Mouse (Mus musculus) left cerebral cortex, postnatal 14 days (tissue): ENCODE measurements around the gene Trappc3. TPM values are rescaled to one million over a fixed set of nuclear protein-coding genes. Genes with fewer than 3 reads are reported as not detected.

Experiments used
- DNase-seq, 2 experiments: peaks; one replicate each; pipeline ENCODE4 v3.0.0; 2021 to 2022; ENCODE audit warnings: low spot score in 2 of 2, mixed read lengths in 1 of 2
- intact Hi-C: fragments of 180-260 bp; cut with DNase I; formaldehyde crosslinking; loops from one replicate; pipeline ENCODE4 v1.15.1; 2025
- total RNA-seq, 2 experiments: library from RNA; stranded (reverse); gene quantifications; 2 replicates each; pipeline ENCODE4 v1.2.3; 2021

Trappc3 gene
- total RNA-seq, 2 experiments from 2014 or later: 82.0 to 85.4 TPM

DNA sequence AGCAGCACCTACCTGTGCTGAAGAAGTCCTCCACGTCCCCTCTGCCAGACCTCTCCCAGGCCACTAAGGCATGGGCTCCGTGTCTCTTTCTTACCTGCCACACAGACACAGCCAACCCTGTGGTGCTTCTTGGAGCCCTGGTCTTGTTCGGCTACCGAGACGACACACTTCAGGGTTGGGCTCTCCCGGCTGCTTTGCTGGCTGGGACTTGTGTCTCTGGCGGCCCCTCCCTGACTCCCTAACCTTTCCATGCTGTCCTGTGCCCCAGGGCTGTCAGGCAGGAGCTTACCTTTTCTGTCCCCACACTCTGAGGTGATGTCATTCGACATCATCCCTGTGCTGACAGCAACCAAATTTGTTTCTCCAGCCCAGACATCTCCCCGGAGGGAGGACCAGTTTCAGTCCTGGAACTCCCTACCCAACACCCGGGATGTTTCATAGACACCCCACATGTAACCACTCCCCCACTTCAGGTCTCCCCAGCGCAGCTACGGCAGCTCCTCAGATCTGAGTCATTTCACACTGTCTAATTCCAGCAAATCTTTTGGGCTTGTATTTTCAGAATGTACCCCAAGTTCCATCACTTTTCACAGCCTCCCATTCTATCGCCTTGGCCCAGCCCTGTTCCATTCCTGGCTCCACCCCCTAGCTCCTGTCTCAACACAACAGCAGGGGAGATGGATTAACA, 15.8 kb upstream of the Trappc3 start:
- peak; percentile 51 to 70 for DNase-seq
- intact Hi-C loops: no loop called here

- no peak for DNase-seq
- intact Hi-C loops: no loop called here
These were observed 13.8 kb upstream of the Trappc3 start for GRCm38 (mm10) chr4:126248261-126248868.

GRCm38 (mm10) chr4:126250659-126251058, 11.5 kb upstream of the Trappc3 start:
- no peak for DNase-seq
- intact Hi-C loops: no loop called here

DNA sequence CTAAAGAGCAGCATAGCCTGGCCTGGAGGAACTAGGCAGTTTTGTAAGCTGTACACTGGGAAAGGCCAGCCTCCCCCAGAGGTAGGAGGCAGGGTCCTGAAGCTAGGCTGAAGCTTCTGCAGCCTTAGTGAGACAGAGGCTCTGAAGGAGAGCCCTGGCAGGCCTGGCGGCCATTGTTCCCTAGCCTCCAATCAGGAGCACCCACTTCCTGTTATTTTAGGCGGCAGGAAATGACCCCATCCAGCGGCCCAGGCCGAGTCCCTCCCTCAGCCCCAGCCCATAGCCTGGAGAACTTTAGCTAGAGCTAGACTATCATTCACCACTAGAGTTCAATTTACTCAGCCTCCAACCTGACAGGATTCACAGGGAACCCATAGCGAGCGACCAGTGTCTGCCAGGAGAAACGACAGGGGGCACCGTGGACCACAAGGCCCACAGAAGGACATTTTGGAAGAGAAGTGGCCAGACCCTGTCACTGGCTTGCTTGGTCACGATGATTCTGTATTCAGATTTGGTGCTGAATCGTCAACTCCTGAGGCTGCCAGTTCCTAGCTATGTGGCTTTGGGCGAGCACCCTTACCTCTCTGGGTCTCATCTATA, 10.4 kb upstream of the Trappc3 start:
- no peak for DNase-seq
- intact Hi-C loops: no loop called here

DNA sequence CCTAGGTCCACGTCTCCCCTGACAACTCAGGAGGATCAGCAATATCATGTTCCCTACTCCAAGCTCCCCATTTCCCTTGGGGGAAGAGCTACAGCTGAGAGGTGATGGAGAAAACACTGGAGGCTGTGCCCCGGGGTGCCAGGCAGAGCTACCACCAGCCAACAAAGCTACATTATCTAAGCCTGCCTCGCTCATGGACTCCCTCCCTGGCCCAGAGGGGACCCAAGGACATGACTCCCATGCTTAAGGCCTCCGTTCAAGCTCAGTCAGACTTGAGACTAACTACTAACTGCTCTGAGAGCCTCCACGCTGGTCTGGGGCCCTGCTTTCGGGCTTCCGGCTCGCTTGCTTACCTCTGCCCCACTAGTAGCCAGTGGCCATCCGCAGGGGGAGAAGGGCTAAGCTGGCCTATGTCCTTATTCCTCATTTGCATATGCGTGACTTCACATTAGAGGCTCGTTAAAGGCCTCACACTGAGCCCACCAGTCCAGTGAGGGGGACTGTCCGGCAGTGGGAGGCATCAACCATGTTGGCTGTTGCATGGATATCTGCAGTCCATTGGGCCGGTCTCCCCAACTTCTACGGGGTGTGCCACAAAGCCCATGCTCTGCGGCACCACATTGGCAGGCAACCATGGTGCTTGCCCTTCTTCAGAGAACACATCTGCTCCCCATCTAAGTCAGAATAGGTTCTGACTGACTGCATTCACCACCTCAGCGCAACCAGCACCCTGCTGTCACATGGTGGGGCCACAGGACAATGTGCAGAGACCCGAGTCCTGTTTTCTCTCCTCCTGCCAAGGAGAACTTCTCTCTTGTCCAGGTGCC, 9.5 kb upstream of the Trappc3 start:
- DNase-seq: no peak
- intact Hi-C loops: no loop called here

DNA sequence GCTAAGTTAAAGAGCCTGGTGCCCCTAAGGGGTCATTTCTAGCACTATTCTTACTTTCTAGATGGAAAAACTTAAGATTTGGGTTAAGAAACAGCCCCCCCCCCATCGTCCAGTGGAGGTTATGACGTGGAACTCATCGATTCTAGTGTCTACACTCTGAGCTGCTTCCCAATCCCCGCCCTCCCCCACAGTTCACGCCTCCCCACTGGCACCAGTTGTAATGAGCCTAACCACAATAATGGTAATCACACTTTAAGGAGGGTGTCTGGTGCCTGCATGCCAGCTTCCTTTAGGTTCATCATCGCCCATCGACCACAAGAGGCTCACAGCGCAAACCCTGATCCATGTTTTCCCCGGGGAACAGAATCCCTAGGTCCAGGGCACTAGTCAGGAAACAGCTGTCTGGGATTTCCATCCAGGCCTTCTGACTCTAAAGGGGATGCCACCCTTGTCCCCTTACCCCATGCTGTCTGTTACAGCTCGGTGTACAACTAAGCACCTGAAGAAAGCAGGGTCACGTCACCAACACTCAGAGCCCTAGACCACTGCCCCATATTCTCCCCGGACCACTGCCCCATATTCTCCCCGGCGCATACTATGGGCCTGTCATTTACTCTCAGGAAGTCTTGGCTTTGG, 8.4 kb upstream of the Trappc3 start:
- intact Hi-C loops: no loop called here

GRCm38 (mm10) chr4:126254315-126255112, 7.6 kb upstream of the Trappc3 start:
- peak; percentile 73 to 82 for DNase-seq
- intact Hi-C loops: no loop called here

More for the DNA sequence above, 8.4 kb upstream of the Trappc3 start:
- DNase-seq: no peak

- DNase-seq: no peak
- intact Hi-C loops: no loop called here
These were observed 6.8 kb upstream of the Trappc3 start for GRCm38 (mm10) chr4:126255113-126256001.

DNA sequence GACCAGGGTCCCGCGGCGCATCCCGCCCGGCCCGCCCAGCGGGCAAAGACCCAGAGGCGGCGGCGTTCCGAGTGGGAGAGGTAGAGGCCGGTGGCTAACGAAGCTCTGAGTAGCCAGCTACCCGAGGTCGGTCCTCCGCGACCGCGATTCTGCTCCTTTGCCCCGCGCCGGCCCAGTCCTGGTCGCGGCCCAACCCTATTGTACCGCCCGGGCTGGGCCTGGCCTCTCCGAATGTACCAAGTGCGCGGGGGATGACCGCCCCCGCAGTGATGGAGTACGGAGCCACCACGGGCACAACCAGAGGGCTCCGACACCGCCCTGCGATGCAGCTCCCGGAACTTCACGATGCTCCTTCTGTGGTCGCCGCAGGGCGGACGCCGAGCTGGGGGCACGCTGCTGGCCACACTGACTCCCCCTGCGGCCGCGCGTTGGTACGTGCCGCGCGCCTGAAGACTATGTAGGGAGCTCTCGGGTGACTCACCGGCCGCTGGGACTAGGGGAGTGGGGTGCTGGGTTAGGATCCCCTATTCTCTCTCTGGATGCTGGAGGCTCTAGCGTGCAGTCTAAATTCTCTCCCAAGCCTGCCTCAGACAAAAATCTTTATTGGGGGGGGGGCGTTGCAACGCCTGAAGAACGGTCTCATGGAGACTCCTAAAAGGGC, 5.9 kb upstream of the Trappc3 start, which contains the start of gene Map7d1:
Gene Map7d1 (minus strand): TSS at position 213 of the 661 bp plus-strand sequence.
- peak; percentile 84 to 88 for DNase-seq
- intact Hi-C loops: no loop called here

GRCm38 (mm10) chr4:126256967-126257881, 4.9 kb upstream of the Trappc3 start:
- DNase-seq: no peak
- intact Hi-C loops: no loop called here

- intact Hi-C loops: no loop called here
- no peak for DNase-seq
These were observed 3.1 kb upstream of the Trappc3 start for GRCm38 (mm10) chr4:126259063-126259462.

GRCm38 (mm10) chr4:126259523-126260160, 2.5 kb upstream of the Trappc3 start:
- intact Hi-C loops: loop anchor here (5.0 kb wide), 2 partner anchors 77 to 172 kb away; no protein-coding TSS in a partner anchor
- no peak for DNase-seq

DNA sequence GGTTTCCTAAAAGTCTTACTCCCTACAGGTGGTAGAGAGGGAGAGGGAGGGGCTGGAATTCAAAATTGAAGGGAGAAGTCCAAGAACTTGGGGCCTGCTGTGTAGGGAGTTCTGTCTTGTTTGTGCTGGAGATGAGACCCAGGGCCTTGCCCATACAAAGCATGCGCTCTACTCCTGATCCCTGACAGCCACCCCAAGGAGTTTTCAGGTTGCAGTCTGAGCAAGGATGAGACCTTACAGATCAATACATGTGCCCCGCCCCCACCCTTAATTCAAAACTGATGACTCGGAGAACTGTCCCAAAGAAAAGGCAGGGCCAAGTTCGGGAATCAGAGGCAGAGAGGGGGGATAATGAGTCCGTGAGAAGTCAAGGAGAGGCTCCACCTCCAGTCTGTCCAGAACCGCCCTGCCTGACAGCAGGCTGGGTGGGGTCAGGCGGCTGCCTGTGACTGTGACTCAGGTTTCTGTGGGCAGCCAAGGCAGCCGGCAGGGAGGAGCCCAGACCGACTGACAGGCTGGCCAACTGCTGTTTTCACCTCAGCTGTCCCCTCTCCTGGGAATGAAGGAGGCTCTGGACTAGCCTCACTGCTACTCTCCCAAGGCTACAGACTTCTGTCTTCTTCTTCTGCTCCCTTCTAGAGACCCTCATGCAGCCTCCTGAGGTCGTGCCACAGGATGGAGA, 1.5 kb upstream of the Trappc3 start:
- intact Hi-C loops: loop anchor here (5.0 kb wide), 2 partner anchors 78 to 173 kb away; no protein-coding TSS in a partner anchor
- no peak for DNase-seq

DNA sequence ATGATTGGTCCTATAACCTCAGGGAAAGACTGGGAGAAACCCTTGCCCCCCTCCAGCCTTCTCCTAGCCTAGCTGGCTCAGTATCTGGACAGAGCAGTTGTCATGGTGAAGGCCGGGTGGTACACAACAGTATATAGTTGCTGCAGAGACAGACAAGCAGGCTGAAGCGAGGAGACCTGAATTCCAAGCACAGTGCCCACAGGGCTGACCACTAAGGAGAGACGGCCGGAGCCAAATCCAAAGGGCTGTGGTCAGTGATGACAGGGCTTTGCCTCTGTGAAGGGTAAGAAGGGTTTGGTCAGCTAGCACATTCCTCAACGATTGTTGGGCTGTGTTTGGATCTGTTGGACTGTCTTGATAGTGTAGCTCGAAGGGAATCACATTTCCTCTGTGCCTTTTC, 859 bp upstream of the Trappc3 start:
- no peak for DNase-seq
- intact Hi-C loops: loop anchor here (5.0 kb wide), 2 partner anchors 79 to 174 kb away; no protein-coding TSS in a partner anchor

GRCm38 (mm10) chr4:126261675-126262074, 450 bp upstream of the Trappc3 start:
- intact Hi-C loops: loop anchor here (1.0 to 5.0 kb wide), 3 partner anchors 34 to 174 kb away; no protein-coding TSS in a partner anchor
- no peak for DNase-seq
